ENCODE assay signal across 23 mouse cellular contexts in genomic region chr5:29205690-29206089, GRCm38 (mm10). TPM values are rescaled to one million over a fixed set of nuclear protein-coding genes. Genes with fewer than 3 reads are reported as not detected.
DNase-seq lines count a peak whose midpoint lies in the region; ATAC-seq lines count a peak whose summit lies in the region.
"Had no signal": no experiment of that assay in that cellular context is flagged by ENCODE, and none has a peak within 500 bp of the region (broad histone marks: within the 10 kb centered on the region; RNA-seq: fewer than 3 reads in every experiment).

No protein-coding gene starts in this region.

- H3K9ac ChIP-seq in liver, embryonic 12.5 days: no peak overlapping the region
- H3K9ac ChIP-seq: embryonic facial prominence, embryonic 15.5 days; heart, embryonic 12.5 days; hindbrain, embryonic 14.5 days had no signal

- H3K4me3 ChIP-seq in liver, embryonic 12.5 days: no peak overlapping the region
- H3K4me3 ChIP-seq: embryonic facial prominence, embryonic 15.5 days; erythroblast, embryonic 14.5 days; forebrain, embryonic 10.5 days; gastrocnemius, adult 2 months; heart, embryonic 12.5 days; hindbrain, embryonic 10.5 days had no signal

- no peak overlapping the region for H3K27ac ChIP-seq in liver, embryonic 12.5 days
- H3K27ac ChIP-seq: embryonic facial prominence, embryonic 15.5 days; forebrain, embryonic 10.5 days; gastrocnemius, adult 2 months; hindbrain, embryonic 10.5 days; hindbrain, embryonic 14.5 days had no signal

- DNase-seq in CD4-positive helper T cell, adult 2 months (ENCODE audit: low read depth, low spot score): peak; percentile 64
- peak; percentile 47 for DNase-seq in CD4-positive, CD25-positive, alpha-beta regulatory T cell, adult 2 months (ENCODE audit: low read depth, low spot score)
- peak; percentile 18 for DNase-seq in induced T-regulatory cell, adult 2 months (ENCODE audit: low read depth)
- DNase-seq in thymus, postnatal 25 days: peak; percentile 6
- no peak for DNase-seq in ovary, postnatal 10 days (ENCODE audit: low spot score)
- DNase-seq in neural tube, embryonic 10.5 days (ENCODE audit: extremely low spot score, low spot score): no peak
- DNase-seq: adrenal gland, adult 8-10 months; cerebellum, adult 11 months; cerebellum, adult 8-10 months; cerebellum, postnatal 14 days; embryo, embryonic 11 days; gastrocnemius, adult 2 months; gastrocnemius, postnatal 25 days had no signal

- H3K27me3 ChIP-seq in liver, embryonic 12.5 days (replicated peaks): no peaks in the 10 kb centered on the region
- H3K27me3 ChIP-seq: CH12.LX; embryonic facial prominence, embryonic 15.5 days; heart, embryonic 12.5 days; Patski had no signal

- no peak overlapping the region for H3K4me2 ChIP-seq in liver, embryonic 12.5 days
- H3K4me2 ChIP-seq: embryonic facial prominence, embryonic 15.5 days; heart, embryonic 12.5 days; hindbrain, embryonic 14.5 days had no signal

- H3K36me3 ChIP-seq in liver, embryonic 12.5 days: no peaks in the 10 kb centered on the region
- H3K36me3 ChIP-seq: embryonic facial prominence, embryonic 15.5 days; forebrain, embryonic 10.5 days; heart, embryonic 12.5 days had no signal

- H3K4me1 ChIP-seq in liver, embryonic 12.5 days: no peaks in the 10 kb centered on the region
- H3K4me1 ChIP-seq: embryonic facial prominence, embryonic 15.5 days; forebrain, embryonic 10.5 days; heart, embryonic 12.5 days had no signal

- no peak for ATAC-seq in liver, embryonic 12.5 days
- ATAC-seq: forebrain, embryonic 14.5 days; Patski had no signal

- no peaks in the 10 kb centered on the region for H3K9me3 ChIP-seq in liver, embryonic 12.5 days (replicated peaks)
- H3K9me3 ChIP-seq: embryonic facial prominence, embryonic 15.5 days; forebrain, embryonic 10.5 days; heart, embryonic 12.5 days; hindbrain, embryonic 10.5 days had no signal

- 65% methylated on average over 5 of the region's 5 CpGs for WGBS in liver, embryonic 12.5 days (ENCODE audit: insufficient replicate concordance)

RNA-seq across cellular contexts. Expression of gene Rnf32, which starts 9.9 kb away (rescaled TPM):
- polyA plus RNA-seq in liver, embryonic 12.5 days (2016; fragmentation: Nextera tagmentation; extraction: Ambion mirVana): 0.33 and 0.46 TPM in 2 replicates

Comparison
In these comparisons a context has a peak if more than half of its experiments do, and no peak if none do; other contexts are left out.
1. DNase-seq: peak in CD4-positive helper T cell, adult 2 months (single experiment), CD4-positive, CD25-positive, alpha-beta regulatory T cell, adult 2 months (single experiment), induced T-regulatory cell, adult 2 months (single experiment) and thymus, postnatal 25 days (single experiment); none in ovary, postnatal 10 days (single experiment) and neural tube, embryonic 10.5 days (single experiment).